Mouse (Mus musculus) lung, postnatal 0 days (tissue): Measurements from ENCODE around the gene Entpd3.

Experiments
- CTCF ChIP-seq: IDR thresholded peaks from 2 replicates; pipeline ENCODE4 v1.5.1; 2016; ENCODE audit warnings: antibody characterized with exemption, mild to moderate bottlenecking
- EP300 ChIP-seq: IDR thresholded peaks from 2 replicates; pipeline ENCODE4 v1.6.1; 2016; ENCODE audit warnings: antibody characterized with exemption, mild to moderate bottlenecking, control low read depth

DNA sequence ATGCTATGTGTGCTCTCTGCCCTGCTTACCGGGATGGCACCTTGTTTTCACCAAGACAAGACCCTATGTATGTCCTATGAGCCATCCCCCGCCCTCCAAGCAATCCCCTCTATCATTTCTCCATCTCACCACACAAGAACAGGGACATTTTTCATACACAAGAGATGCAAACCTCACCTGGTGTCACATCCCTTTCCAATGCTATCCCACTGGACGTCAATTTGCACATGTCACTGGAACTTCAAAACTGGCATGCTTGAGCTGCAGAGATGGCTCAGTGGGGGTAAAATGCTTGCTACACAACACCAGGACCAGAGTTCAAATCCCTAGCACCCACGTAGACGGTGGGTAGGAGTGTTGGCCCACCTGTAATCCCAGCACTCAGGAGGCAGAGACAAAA, 41.6 kb upstream of the Entpd3 start:
- TF ChIP-seq CTCF (no peak), EP300 (no peak)
